Mouse (Mus musculus): ENCODE measurements around the gene Spata25. TPM values are rescaled to one million over a fixed set of nuclear protein-coding genes. Genes with fewer than 3 reads are reported as not detected.

Spata25 gene
- total and polyA plus RNA-seq, 2 experiments from 2014 or later = not detected

DNA sequence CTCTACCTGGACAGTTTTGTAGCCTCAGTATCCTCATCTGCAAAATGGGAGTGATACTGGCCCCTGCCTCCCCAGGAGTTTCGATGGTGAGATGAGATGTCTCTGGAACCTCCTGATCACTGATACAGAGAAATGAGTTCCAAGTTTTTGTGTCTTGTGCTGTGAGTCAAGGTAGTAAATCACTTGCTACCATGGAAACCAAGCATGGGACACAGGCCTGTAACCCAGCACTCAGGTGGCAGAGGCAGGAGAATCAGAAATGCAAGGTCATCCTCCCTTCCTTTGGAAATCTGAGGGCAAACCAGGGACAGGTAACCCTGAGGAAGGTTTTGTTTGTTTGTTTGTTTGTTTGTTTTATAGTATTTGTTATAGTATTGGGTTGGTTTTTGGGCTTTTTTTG is 753 bp upstream of the Spata25 start:
- no peak overlapping the region for H3K4me3 ChIP-seq (ENCODE audit: low read depth, low read length)
- no peaks in the 10 kb centered on the region for H3K27me3 ChIP-seq (ENCODE audit: insufficient read depth, low read length)
- H3K9me3 ChIP-seq (ENCODE audit: low read length) = no peaks in the 10 kb centered on the region
- H3K4me2 ChIP-seq (ENCODE audit: low read depth, low read length, poor library complexity, severe bottlenecking) = no peak overlapping the region
- ATAC-seq (ENCODE audit: low FRiP score) (no peak), DNase-seq (ENCODE audit: low spot score) (no peak)
- 93% methylated on average over 1 of the region's 1 CpGs for WGBS
- no peak overlapping the region for H3K27ac ChIP-seq (ENCODE audit: low read depth, low read length)
- no peak for TF ChIP-seq CTCF (IDR thresholded peaks at IDR 0.05)
- peaks cover 21% of the 10 kb centered on the region for H3K36me3 ChIP-seq (ENCODE audit: insufficient read depth, low read length)
- H3K9ac ChIP-seq (replicated peaks; ENCODE audit: low read length, poor library complexity, severe bottlenecking) = no peak overlapping the region
- peaks cover 3% of the 10 kb centered on the region; the same call in 1 of the 2 replicates for H3K4me1 ChIP-seq (ENCODE audit: insufficient read depth, low read length)

DNA sequence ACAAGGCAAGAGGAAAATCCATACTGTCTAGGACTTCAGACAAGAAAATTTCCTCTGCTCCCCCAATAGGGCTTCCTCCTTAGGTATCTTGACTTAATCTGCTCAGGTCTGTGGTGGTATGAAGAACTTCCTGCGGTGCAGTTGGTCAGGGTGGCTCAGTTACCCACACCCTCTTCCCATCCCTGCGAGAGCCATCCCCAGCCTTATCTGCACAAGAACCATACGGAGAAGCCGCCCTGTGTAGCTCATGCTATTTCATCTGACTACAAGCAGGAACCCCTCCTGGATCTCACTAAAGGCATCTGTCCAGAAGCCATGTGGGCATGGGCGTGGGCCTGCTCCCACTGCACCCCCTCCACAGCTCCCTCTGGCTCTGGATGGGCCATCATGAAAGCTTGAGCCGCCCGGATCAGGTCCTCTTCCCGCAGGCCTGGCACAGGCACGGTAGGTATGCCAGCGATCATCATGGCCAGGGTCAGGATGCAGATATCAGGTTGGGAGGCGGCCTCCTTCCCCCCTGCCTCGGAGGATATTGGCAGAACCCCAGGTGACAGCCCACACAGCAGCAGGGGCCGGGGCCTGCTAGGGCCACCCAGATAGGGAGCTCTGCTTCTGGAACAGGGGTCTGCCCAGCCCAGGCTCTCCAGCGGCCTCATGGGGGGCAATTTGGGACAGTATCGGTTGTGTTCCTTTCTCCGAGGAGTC is 1.0 kb downstream of the Spata25 start:
- 92% methylated on average over 16 of the region's 16 CpGs for WGBS
- TF ChIP-seq CTCF (IDR thresholded peaks at IDR 0.05) = no peak
- Histone ChIP-seq H3K4me3 (ENCODE audit: low read depth, low read length) (no peak overlapping the region), H3K27ac (ENCODE audit: low read depth, low read length) (no peak overlapping the region), H3K27me3 (ENCODE audit: insufficient read depth, low read length) (no peaks in the 10 kb centered on the region), H3K9ac (replicated peaks; ENCODE audit: low read length, poor library complexity, severe bottlenecking) (no peak overlapping the region), H3K36me3 (ENCODE audit: insufficient read depth, low read length) (peaks cover 21% of the 10 kb centered on the region), H3K9me3 (ENCODE audit: low read length) (no peaks in the 10 kb centered on the region), H3K4me2 (ENCODE audit: low read depth, low read length, poor library complexity, severe bottlenecking) (no peak overlapping the region), H3K4me1 (ENCODE audit: insufficient read depth, low read length) (peaks cover 5% of the 10 kb centered on the region; the same call in 1 of the 2 replicates)
- ATAC-seq (ENCODE audit: low FRiP score) = no peak
- DNase-seq (ENCODE audit: low spot score) = no peak

DNA sequence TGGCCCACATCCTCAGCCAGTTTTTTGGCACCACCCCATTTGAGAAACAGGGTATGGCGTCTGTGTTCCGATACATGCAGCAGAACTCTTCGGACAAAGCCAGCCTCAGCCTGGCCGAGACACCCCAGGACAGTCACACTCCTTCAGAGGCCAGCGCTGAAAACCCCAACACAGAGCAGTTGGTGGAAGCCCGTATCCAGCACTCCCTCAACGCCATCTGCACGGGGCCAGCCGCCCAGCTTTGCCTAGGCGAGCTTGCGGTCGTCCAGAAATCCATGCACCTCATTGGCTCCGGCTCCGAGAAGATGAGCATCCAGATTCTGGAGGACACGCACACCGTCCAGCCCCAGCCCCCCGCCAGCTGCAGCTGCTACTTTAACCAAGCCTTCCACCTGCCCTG is 2.8 kb downstream of the Spata25 start:
- ATAC-seq (ENCODE audit: low FRiP score) = no peak
- no peaks in the 10 kb centered on the region for H3K9me3 ChIP-seq (ENCODE audit: low read length)
- no peak overlapping the region for H3K9ac ChIP-seq (replicated peaks; ENCODE audit: low read length, poor library complexity, severe bottlenecking)
- no peak for DNase-seq (ENCODE audit: low spot score)
- no peak for TF ChIP-seq CTCF (IDR thresholded peaks at IDR 0.05)
- peaks cover 30% of the 10 kb centered on the region for H3K36me3 ChIP-seq (ENCODE audit: insufficient read depth, low read length)
- H3K27ac ChIP-seq (ENCODE audit: low read depth, low read length) = no peak overlapping the region
- H3K4me1 ChIP-seq (ENCODE audit: insufficient read depth, low read length) = peaks cover 5% of the 10 kb centered on the region; the same call in 1 of the 2 replicates
- no peak overlapping the region for H3K4me2 ChIP-seq (ENCODE audit: low read depth, low read length, poor library complexity, severe bottlenecking)
- 98% methylated on average over 17 of the region's 17 CpGs for WGBS
- H3K27me3 ChIP-seq (ENCODE audit: insufficient read depth, low read length) = no peaks in the 10 kb centered on the region
- no peak overlapping the region for H3K4me3 ChIP-seq (ENCODE audit: low read depth, low read length)

DNA sequence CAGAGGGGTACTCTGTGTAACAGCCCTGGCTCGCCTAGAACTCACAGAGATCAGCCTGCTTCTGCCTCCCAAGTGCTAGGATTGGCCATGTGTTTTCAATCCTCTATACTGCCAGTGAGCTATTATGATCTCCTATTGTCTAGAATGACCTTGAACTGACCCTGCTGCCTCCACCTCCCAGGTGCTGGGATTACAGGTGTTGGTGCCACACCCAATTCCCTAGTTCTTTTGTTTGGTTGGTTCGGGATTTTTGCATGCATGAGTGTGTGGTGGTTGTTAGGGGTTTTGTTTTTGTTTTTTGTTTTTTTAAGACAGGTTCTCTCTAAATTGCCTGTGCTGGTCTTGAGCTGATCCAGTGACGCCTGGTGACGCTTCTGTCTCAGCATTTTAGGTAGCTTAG is 4.4 kb downstream of the Spata25 start:
- no peak overlapping the region for H3K9ac ChIP-seq (replicated peaks; ENCODE audit: low read length, poor library complexity, severe bottlenecking)
- TF ChIP-seq CTCF (IDR thresholded peaks at IDR 0.05) = no peak
- DNase-seq (ENCODE audit: low spot score) (no peak), ATAC-seq (ENCODE audit: low FRiP score) (no peak)
- 86% methylated on average over 4 of the region's 4 CpGs for WGBS
- H3K27ac ChIP-seq (ENCODE audit: low read depth, low read length) = no peak overlapping the region
- H3K36me3 ChIP-seq (ENCODE audit: insufficient read depth, low read length) = peaks cover 36% of the 10 kb centered on the region
- H3K4me3 ChIP-seq (ENCODE audit: low read depth, low read length) = no peak overlapping the region
- H3K4me1 ChIP-seq (ENCODE audit: insufficient read depth, low read length) = peaks cover 5% of the 10 kb centered on the region; the same call in 1 of the 2 replicates
- no peaks in the 10 kb centered on the region for H3K27me3 ChIP-seq (ENCODE audit: insufficient read depth, low read length)
- H3K4me2 ChIP-seq (ENCODE audit: low read depth, low read length, poor library complexity, severe bottlenecking) = peak overlapping the region; percentile 58
- no peaks in the 10 kb centered on the region for H3K9me3 ChIP-seq (ENCODE audit: low read length)

DNA sequence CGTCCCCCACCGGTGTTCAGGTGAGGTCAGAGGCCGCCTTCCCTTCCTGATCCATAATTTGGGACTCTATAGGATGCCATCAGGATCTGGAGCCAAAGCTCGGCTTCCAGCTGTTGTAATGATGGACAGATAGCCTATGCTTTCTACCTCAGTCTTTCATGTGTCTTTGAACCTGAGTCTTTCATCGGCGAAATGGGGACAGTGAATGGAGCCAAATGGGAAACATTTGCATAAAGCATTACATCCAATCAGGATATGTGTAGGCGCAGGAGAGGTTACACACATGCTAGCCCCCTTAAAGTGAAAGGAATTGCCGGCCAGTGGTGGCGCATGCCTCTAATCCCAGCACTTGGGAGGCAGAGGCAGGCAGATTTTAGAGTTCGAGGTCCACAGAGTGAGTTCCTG is 5.2 kb downstream of the Spata25 start:
- Histone ChIP-seq H3K4me3 (ENCODE audit: low read depth, low read length) (peak overlapping the region; percentile 63), H3K36me3 (ENCODE audit: insufficient read depth, low read length) (peaks cover 36% of the 10 kb centered on the region), H3K27ac (ENCODE audit: low read depth, low read length) (peak overlapping the region; percentile 93), H3K4me1 (ENCODE audit: insufficient read depth, low read length) (peaks cover 5% of the 10 kb centered on the region; the same call in 1 of the 2 replicates), H3K4me2 (ENCODE audit: low read depth, low read length, poor library complexity, severe bottlenecking) (peak overlapping the region; percentile 58), H3K9me3 (ENCODE audit: low read length) (no peaks in the 10 kb centered on the region), H3K9ac (replicated peaks; ENCODE audit: low read length, poor library complexity, severe bottlenecking) (peak overlapping the region; percentile 74), H3K27me3 (ENCODE audit: insufficient read depth, low read length) (no peaks in the 10 kb centered on the region)
- DNase-seq (ENCODE audit: low spot score) = peak; percentile 67
- 2% methylated on average over 10 of the region's 10 CpGs for WGBS
- peak; percentile 45 for TF ChIP-seq CTCF (IDR thresholded peaks at IDR 0.05)
- ATAC-seq (ENCODE audit: low FRiP score) = peak; percentile 52

DNA sequence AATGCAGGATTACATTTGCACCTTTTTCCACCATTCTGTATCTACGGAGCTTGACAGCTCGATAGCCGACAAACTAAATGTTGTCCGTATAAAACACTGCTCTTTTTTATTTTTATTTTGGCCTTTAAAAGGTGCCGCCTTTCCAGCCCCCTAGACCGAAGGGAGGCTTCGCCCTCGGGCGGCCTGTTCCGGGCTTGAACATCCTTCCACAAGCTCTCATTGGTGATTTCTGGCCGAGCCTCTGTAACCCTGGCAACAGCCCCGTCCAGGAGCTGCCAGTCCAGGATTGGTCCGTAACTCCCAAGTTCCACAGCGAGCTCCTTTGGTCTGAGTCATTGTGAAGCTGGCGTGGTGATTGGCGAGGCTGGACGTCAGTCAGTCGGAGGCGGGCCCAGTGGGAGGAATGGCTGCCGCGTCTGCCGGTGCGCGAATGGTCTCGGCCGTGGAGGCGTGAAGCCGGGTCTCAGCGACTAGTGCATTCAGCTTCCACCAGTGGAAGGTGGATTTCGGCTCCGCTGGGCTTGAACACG is 5.6 kb downstream of the Spata25 start, which contains the start of gene Zswim1:
Gene Zswim1, plus strand, starts transcription at position 51 of the 530 bp plus-strand sequence.
- peak within 1 kb of the TSS; percentile 63 for H3K4me3 ChIP-seq (ENCODE audit: low read depth, low read length)
- TF ChIP-seq CTCF (IDR thresholded peaks at IDR 0.05) = no peak
- peak within 1 kb of the TSS; percentile 74 for H3K9ac ChIP-seq (replicated peaks; ENCODE audit: low read length, poor library complexity, severe bottlenecking)
- no peaks in the 10 kb centered on the region for H3K9me3 ChIP-seq (ENCODE audit: low read length)
- ATAC-seq (ENCODE audit: low FRiP score) = peak; percentile 98
- H3K4me1 ChIP-seq (ENCODE audit: insufficient read depth, low read length) = peaks cover 5% of the 10 kb centered on the region; the same call in 1 of the 2 replicates
- peak within 1 kb of the TSS; percentile 58 for H3K4me2 ChIP-seq (ENCODE audit: low read depth, low read length, poor library complexity, severe bottlenecking)
- no peaks in the 10 kb centered on the region for H3K27me3 ChIP-seq (ENCODE audit: insufficient read depth, low read length)
- H3K36me3 ChIP-seq (ENCODE audit: insufficient read depth, low read length) = peaks cover 36% of the 10 kb centered on the region
- DNase-seq (ENCODE audit: low spot score) = peak; percentile 99
- 1% methylated on average over 32 of the region's 32 CpGs for WGBS
- H3K27ac ChIP-seq (ENCODE audit: low read depth, low read length) = peak within 1 kb of the TSS; percentile 93
